Mouse (Mus musculus) CH12.LX (cell line): ENCODE measurements around the gene Hist2h2ac. TPM values are rescaled to one million over a fixed set of nuclear protein-coding genes. Genes with fewer than 3 reads are reported as not detected.

Source experiments
- DNase-seq: peaks from one replicate; pipeline ENCODE4 v3.0.0-alpha.2; 2013; ENCODE audit errors: extremely low read depth
- H3K27ac ChIP-seq: 2 replicates; pipeline ENCODE4 v1.5.1; 2012; ENCODE audit warnings: low read depth, mild to moderate bottlenecking, control low read depth, moderate library complexity; ENCODE audit not compliant: insufficient read depth
- H3K27me3 ChIP-seq: replicated peaks from 2 replicates; pipeline ENCODE3; 2012; ENCODE audit warnings: inconsistent platforms
- H3K36me3 ChIP-seq, 2 experiments: replicated peaks in 1 of 2; 2 replicates each; pipeline versions ENCODE3 to v1.6.1; 2012; ENCODE audit warnings: inconsistent platforms in 1 of 2, low read length in 1 of 2, mild to moderate bottlenecking in 1 of 2, mixed read lengths in 1 of 2, moderate library complexity in 1 of 2; ENCODE audit not compliant: control insufficient read depth in 1 of 2, insufficient read depth in 1 of 2
- H3K4me1 ChIP-seq, 2 experiments: 2 replicates each; pipeline ENCODE4 v1.6.1; 2012; ENCODE audit warnings: inconsistent platforms in 1 of 2, moderate library complexity in 1 of 2; ENCODE audit not compliant: insufficient read depth in 2 of 2, control insufficient read depth in 1 of 2
- H3K4me2 ChIP-seq: 2 replicates; pipeline ENCODE4 v1.6.1; 2012; ENCODE audit warnings: low read depth, mild to moderate bottlenecking, control low read depth; ENCODE audit not compliant: poor library complexity, insufficient read depth, severe bottlenecking
- H3K4me3 ChIP-seq, 3 experiments: fragments of 150-350 bp in 1 of 3; sonication (generic) in 1 of 3; replicated peaks in 1 of 3; 2 replicates each; pipeline versions ENCODE3 to v1.5.1; 2011 to 2012; ENCODE audit warnings: low read depth in 2 of 3, low read length in 2 of 3, mild to moderate bottlenecking in 2 of 3, moderate library complexity in 2 of 3, control low read depth in 1 of 3, improper control_type of control experiment in 1 of 3, inconsistent platforms in 1 of 3, mixed read lengths in 1 of 3; ENCODE audit not compliant: poor library complexity in 1 of 3
- H3K79me2 ChIP-seq: replicated peaks from 2 replicates; pipeline ENCODE4 v1.6.1; 2012; ENCODE audit warnings: mild to moderate bottlenecking, moderate library complexity; ENCODE audit not compliant: control insufficient read depth, poor library complexity, insufficient read depth, severe bottlenecking; ENCODE audit errors: extremely low read depth
- H3K9ac ChIP-seq: 2 replicates; pipeline ENCODE4 v1.6.1; 2012; ENCODE audit warnings: low read depth, mild to moderate bottlenecking, control low read depth, moderate library complexity; ENCODE audit not compliant: insufficient read depth
- H3K9me3 ChIP-seq: replicated peaks from 2 replicates; pipeline ENCODE3; 2012; ENCODE audit warnings: low read length, inconsistent platforms, mixed read lengths
- BHLHE40 ChIP-seq: IDR thresholded peaks from 2 replicates; pipeline ENCODE4 v1.6.1; 2011; ENCODE audit warnings: mild to moderate bottlenecking, low read depth, low read length, improper control_type of control experiment
- CHD1 ChIP-seq: IDR thresholded peaks from 2 replicates; pipeline ENCODE4 v1.6.1; 2012; ENCODE audit warnings: low read depth, low read length, improper control_type of control experiment, inconsistent platforms
- CHD2 ChIP-seq: IDR thresholded peaks from 2 replicates; pipeline ENCODE4 v1.6.1; 2011; ENCODE audit warnings: low read length, improper control_type of control experiment
- ELF1 ChIP-seq: IDR thresholded peaks from 2 replicates; pipeline ENCODE4 v1.6.1; 2014; ENCODE audit warnings: low read depth, mild to moderate bottlenecking, inconsistent platforms, low read length, improper control_type of control experiment
- EP300 ChIP-seq: IDR thresholded peaks from 2 replicates; pipeline ENCODE4 v1.6.1; 2011; ENCODE audit warnings: low read length, improper control_type of control experiment
- ETS1 ChIP-seq: conservative IDR thresholded peaks from 2 replicates; pipeline ENCODE4 v1.6.1; 2012; ENCODE audit warnings: low read depth, mild to moderate bottlenecking, inconsistent platforms, low read length, improper control_type of control experiment, moderate library complexity
- GABPA ChIP-seq: IDR thresholded peaks from 2 replicates; pipeline ENCODE4 v1.6.1; 2012; ENCODE audit warnings: low read depth, low read length, improper control_type of control experiment, inconsistent platforms; ENCODE audit not compliant: insufficient replicate concordance
- HCFC1 ChIP-seq: IDR thresholded peaks from 2 replicates; pipeline ENCODE4 v1.6.1; 2012; ENCODE audit warnings: low read depth, mild to moderate bottlenecking, inconsistent platforms, low read length, improper control_type of control experiment
- MEF2A ChIP-seq: IDR thresholded peaks from 2 replicates; pipeline ENCODE4 v1.6.1; 2014; ENCODE audit warnings: low read depth, mild to moderate bottlenecking, inconsistent platforms, low read length, improper control_type of control experiment, borderline replicate concordance
- MYC ChIP-seq: IDR thresholded peaks from 2 replicates; pipeline ENCODE4 v1.6.1; 2011; ENCODE audit warnings: low read depth, mild to moderate bottlenecking, improper control_type of control experiment, low read length
- PAX5 ChIP-seq: IDR thresholded peaks from 2 replicates; pipeline ENCODE4 v1.6.1; 2012; ENCODE audit warnings: low read length, inconsistent platforms, mixed read lengths
- POLR2A ChIP-seq: IDR thresholded peaks from 2 replicates; pipeline ENCODE4 v1.6.1; 2011; ENCODE audit warnings: low read depth, mild to moderate bottlenecking, improper control_type of control experiment, low read length
- SMC3 ChIP-seq: IDR thresholded peaks from 2 replicates; pipeline ENCODE4 v1.6.1; 2011; ENCODE audit warnings: low read depth, low read length, improper control_type of control experiment
- TBP ChIP-seq: conservative IDR thresholded peaks from 2 replicates; pipeline ENCODE4 v1.6.1; 2011; ENCODE audit warnings: low read depth, low read length, improper control_type of control experiment
- USF1 ChIP-seq: IDR thresholded peaks from 2 replicates; pipeline ENCODE4 v1.6.1; 2014; ENCODE audit warnings: low read depth, mild to moderate bottlenecking, inconsistent platforms, low read length, improper control_type of control experiment
- USF2 ChIP-seq: conservative IDR thresholded peaks from 2 replicates; pipeline ENCODE4 v1.6.1; 2011; ENCODE audit warnings: low read depth, low read length, improper control_type of control experiment
- ZC3H11A ChIP-seq: IDR thresholded peaks from 2 replicates; pipeline ENCODE4 v1.6.1; 2012; ENCODE audit warnings: low read depth, mild to moderate bottlenecking, inconsistent platforms, low read length, improper control_type of control experiment
- ZKSCAN1 ChIP-seq: IDR thresholded peaks from 2 replicates; pipeline ENCODE4 v1.6.1; 2012; ENCODE audit warnings: low read depth, inconsistent platforms, low read length, improper control_type of control experiment, borderline replicate concordance
- ZNF384 ChIP-seq: IDR thresholded peaks from 2 replicates; pipeline ENCODE4 v1.6.1; 2012; ENCODE audit warnings: low read depth, low read length, improper control_type of control experiment, inconsistent platforms
- dilution Hi-C: fragments of 300-500 bp; cut with MboI; formaldehyde crosslinking; loops from 2 replicates; pipeline ENCODE4 v1.14.3; 2020; ENCODE audit warnings: low sequenced_read_pairs; ENCODE audit not compliant: extremely low pct_unique_long_range_greater_than_20kb, extremely low pct_ligation_motif_present
- in situ Hi-C: fragments of 300-500 bp; cut with MboI; formaldehyde crosslinking; loops from 3 replicates; pipeline ENCODE4 v1.14.3; 2019; ENCODE audit warnings: low sequenced_read_pairs, low pct_ligation_motif_present, low pct_unique_long_range_greater_than_20kb, mixed read lengths
- polyA plus RNA-seq: library from polyadenylated mRNA; unstranded; fragments of >175 nt; gene quantifications from 2 replicates; pipeline ENCODE4 v1.2.1, GENCODE M21; 2012; ENCODE audit warnings: low read depth; ENCODE audit not compliant: insufficient read length
- total RNA-seq, 2 experiments: library from RNA; depleted of rRNA; stranded (reverse); fragments of 300-350 nt in 1 of 2; fragments of >200 nt in 1 of 2; gene quantifications; 2 replicates each; pipeline ENCODE4 v1.2.3; 2012 to 2014

Gene Hist2h2ac
- total and polyA plus RNA-seq, 3 experiments: 1.5 to 1,185 (median 53.9) TPM

GRCm38 (mm10) chr3:96251787-96252186, 31.1 kb upstream of the Hist2h2ac start:
- DNase-seq: no peak
- no peak overlapping the region for H3K27ac ChIP-seq
- no peak overlapping the region for H3K4me2 ChIP-seq
- no peak overlapping the region for H3K4me3 ChIP-seq
- no peaks in the 10 kb centered on the region for H3K9me3 ChIP-seq
- dilution Hi-C loops (no loop called here), in situ Hi-C loops (no loop called here)
- H3K4me1 ChIP-seq: peaks cover 8 to 35% of the 10 kb centered on the region in 2 experiments
- no peaks in the 10 kb centered on the region for H3K79me2 ChIP-seq
- no peaks in the 10 kb centered on the region for H3K27me3 ChIP-seq
- no peak overlapping the region for H3K9ac ChIP-seq
- no peaks in the 10 kb centered on the region for H3K36me3 ChIP-seq
- TF ChIP-seq TBP (no peak), USF1 (no peak), BHLHE40 (no peak), USF2 (no peak), POLR2A (no peak), ZNF384 (no peak), GABPA (no peak), CHD2 (no peak), ZC3H11A (no peak), ETS1 (no peak), HCFC1 (no peak)
- TF ChIP-seq, all 38 proteins: peak for 0

DNA sequence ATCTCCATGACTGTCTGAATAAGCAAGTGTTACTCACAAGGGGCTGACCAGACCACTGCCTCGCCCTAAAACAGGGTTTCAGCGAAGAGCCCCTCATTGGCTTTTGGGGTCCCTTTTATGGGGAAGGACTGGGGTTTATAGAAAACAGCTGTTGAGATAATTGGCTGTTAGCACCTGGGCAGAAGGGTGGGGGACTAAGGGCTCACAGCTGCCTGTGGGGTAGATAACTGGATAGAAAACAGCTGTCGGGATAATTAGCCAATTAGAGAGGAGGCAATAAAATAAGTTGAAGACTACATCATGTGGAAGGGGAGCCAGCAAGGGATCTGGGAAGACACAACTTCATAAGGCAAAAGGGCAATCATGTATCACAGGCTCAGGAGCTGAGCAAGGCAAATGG, 30.2 kb upstream of the Hist2h2ac start:
- dilution Hi-C loops (no loop called here), in situ Hi-C loops (no loop called here)
- no peak overlapping the region for H3K4me3 ChIP-seq
- H3K79me2 ChIP-seq: no peaks in the 10 kb centered on the region
- H3K4me2 ChIP-seq: no peak overlapping the region
- peaks cover 5 to 29% of the 10 kb centered on the region in 2 experiments for H3K4me1 ChIP-seq
- no peak overlapping the region for H3K9ac ChIP-seq
- no peaks in the 10 kb centered on the region for H3K27me3 ChIP-seq
- no peak overlapping the region for H3K27ac ChIP-seq
- TF ChIP-seq ZC3H11A (no peak), MYC (no peak), ZNF384 (no peak), HCFC1 (no peak), CHD1 (no peak), USF1 (no peak), ZKSCAN1 (no peak), POLR2A (no peak), SMC3 (no peak), EP300 (no peak), ELF1 (no peak), MEF2A (no peak), USF2 (no peak), PAX5 (no peak), TBP (no peak)
- no peaks in the 10 kb centered on the region for H3K36me3 ChIP-seq
- H3K9me3 ChIP-seq: no peaks in the 10 kb centered on the region
- no peak for DNase-seq
